Mouse (Mus musculus): ENCODE results near the gene Elp5. TPM values are rescaled to one million over a fixed set of nuclear protein-coding genes. Genes with fewer than 3 reads are reported as not detected.
A peak's percentile ranks its signal among the peaks of the same experiment; 100 is the strongest.

The Elp5 gene
- polyA plus RNA-seq, 1 experiment from 2014 or later, result 129 TPM

DNA sequence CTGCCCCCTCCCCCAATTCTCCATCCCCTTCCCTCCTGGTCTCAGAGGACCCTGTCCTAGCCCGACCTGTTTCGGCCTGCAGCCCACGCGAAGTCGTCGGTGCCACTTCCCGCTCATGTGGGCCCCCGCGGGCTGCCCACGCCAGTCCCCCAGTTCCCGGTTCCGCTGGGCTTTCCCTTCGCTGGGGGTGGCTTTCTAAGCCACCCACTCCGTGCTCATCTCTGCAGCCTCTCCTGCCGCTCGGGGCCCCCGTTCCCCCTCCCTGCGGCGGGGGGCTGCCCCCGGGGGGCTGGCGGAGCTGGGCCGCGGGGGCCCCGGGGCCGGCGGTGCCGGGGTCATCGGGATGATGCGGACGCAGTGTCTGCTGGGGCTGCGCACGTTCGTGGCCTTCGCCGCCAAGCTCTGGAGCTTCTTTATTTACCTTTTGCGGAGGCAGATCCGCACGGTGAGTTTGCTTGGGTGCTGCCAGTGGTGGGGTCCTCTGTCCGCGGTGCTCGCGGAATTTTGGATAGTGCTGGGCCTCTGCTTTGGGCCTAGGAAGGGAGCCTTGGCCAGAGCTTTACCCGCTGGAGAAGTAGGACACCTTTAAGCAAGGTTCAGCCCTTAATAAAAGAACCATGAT is 1.1 kb downstream of the Elp5 start, which contains the start of gene Ctdnep1:
Ctdnep1 (plus strand) TSS at position 16 of the 622 bp plus-strand sequence.
- Histone ChIP-seq H3K4me3 (replicated peaks) (peak within 1 kb of the TSS; percentile 100), H3K36me3 (replicated peaks) (peaks cover 45% of the 10 kb centered on the region), H3K4me2 (peak within 1 kb of the TSS; percentile 93), H3K4me1 (peaks cover 34% of the 10 kb centered on the region), H3K9me3 (no peaks in the 10 kb centered on the region), H3K27me3 (no peaks in the 10 kb centered on the region), H3K27ac (peak within 1 kb of the TSS; percentile 100), H3K9ac (peak within 1 kb of the TSS; percentile 100)
- WGBS, result under 1% methylated on average over 43 of the region's 43 CpGs
- ATAC-seq (ENCODE audit: low FRiP score), result peak; percentile 63

DNA sequence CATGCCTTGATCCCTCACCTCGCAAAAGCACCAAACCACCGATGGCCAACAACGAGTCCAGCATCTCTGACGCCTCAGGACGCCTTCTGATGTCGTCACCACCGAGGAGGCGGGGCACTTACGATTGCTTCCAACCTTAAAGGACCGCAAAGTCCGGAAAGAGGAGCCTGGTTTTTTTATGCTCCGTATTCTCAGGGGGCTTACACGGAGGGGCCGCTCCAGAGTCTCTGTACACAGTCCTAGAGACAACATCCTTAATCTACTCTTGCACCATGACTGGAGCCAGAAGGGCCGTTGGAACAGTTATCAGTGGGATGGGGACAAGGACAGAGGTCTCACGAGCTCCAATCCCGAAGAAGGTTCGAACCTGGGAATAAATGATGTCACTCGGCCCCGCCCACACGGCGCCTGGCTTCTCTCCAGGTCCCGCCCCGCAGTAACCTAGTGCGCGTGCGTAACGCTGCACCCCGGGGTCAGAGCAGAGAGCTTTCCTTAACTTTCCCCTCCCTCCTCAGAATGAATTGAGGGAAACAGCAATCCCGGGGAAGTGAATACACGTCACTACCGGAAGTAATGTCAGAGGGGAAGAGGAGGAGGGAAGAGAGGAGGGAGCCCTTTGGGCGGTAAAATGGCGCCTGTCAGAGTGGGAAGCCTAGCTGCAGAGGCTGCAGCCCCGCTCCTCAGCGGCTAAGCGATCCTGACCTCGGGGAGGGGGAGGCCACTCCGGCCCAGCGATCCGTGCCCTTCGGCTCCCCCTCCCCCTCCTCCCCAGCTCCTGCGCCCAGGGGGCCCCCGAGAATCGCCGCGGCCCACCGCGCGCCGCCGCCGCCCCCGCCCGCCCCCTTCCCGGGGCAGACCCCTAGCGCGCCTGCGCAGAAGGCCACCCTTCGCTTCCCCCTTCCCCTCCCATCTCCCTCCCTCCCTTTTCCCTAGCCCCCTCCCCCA is 1.8 kb downstream of the Elp5 start:
- peak overlapping the region; percentile 93 for H3K4me2 ChIP-seq
- peak overlapping the region; percentile 100 for H3K27ac ChIP-seq
- under 1% methylated on average over 40 of the region's 60 CpGs for WGBS
- peak overlapping the region; percentile 100 for H3K4me3 ChIP-seq (replicated peaks)
- H3K9me3 ChIP-seq, result no peaks in the 10 kb centered on the region
- ATAC-seq (ENCODE audit: low FRiP score), result peak; percentile 93
- peak overlapping the region; percentile 100 for H3K9ac ChIP-seq
- peaks cover 47% of the 10 kb centered on the region for H3K36me3 ChIP-seq (replicated peaks)
- no peaks in the 10 kb centered on the region for H3K27me3 ChIP-seq
- peaks cover 34% of the 10 kb centered on the region for H3K4me1 ChIP-seq

GRCm38 (mm10) chr11:69979827-69980195 is 2.5 kb downstream of the Elp5 start:
- ATAC-seq (ENCODE audit: low FRiP score), result no peak
- WGBS, result 3% methylated on average over 16 of the region's 16 CpGs
- no peaks in the 10 kb centered on the region for H3K9me3 ChIP-seq
- H3K4me2 ChIP-seq, result peak overlapping the region; percentile 93
- H3K9ac ChIP-seq, result peak overlapping the region; percentile 78
- H3K36me3 ChIP-seq (replicated peaks), result peaks cover 47% of the 10 kb centered on the region
- peaks cover 34% of the 10 kb centered on the region for H3K4me1 ChIP-seq
- no peaks in the 10 kb centered on the region for H3K27me3 ChIP-seq
- H3K4me3 ChIP-seq (replicated peaks), result peak overlapping the region; percentile 100
- H3K27ac ChIP-seq, result peak overlapping the region; percentile 100

- Histone ChIP-seq H3K9me3 (no peaks in the 10 kb centered on the region), H3K27ac (no peak overlapping the region), H3K4me2 (no peak overlapping the region), H3K4me1 (peaks cover 9% of the 10 kb centered on the region), H3K4me3 (replicated peaks) (no peak overlapping the region), H3K27me3 (no peaks in the 10 kb centered on the region), H3K9ac (no peak overlapping the region), H3K36me3 (replicated peaks) (peaks cover 68% of the 10 kb centered on the region)
- ATAC-seq (ENCODE audit: low FRiP score), result no peak
- 89% methylated on average over 4 of the region's 4 CpGs for WGBS
These were observed 6.0 kb downstream of the Elp5 start for GRCm38 (mm10) chr11:69976271-69976670.

DNA sequence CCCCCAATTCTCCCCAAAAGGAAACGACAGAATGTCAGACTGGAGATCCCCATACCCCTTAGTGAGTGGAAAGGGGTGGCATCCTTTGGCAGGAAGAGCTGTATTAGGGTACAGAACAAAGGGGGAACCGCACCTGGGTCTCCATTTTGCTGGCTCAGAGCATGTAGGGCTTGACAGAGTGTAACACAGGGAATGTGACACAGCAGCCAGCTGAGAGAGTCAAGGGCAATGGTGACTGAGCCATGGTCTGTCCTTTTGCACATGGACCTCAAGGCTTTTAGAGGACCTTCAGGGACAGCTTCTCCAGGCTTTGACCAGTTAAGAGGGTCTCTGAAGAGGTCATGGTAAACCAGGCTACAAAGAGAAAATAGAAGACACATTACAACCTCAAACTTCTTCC is 7.4 kb downstream of the Elp5 start:
- WGBS, result 94% methylated on average over 2 of the region's 2 CpGs
- no peak overlapping the region for H3K9ac ChIP-seq
- no peak for ATAC-seq (ENCODE audit: low FRiP score)
- no peaks in the 10 kb centered on the region for H3K27me3 ChIP-seq
- no peak overlapping the region for H3K4me3 ChIP-seq (replicated peaks)
- no peak overlapping the region for H3K27ac ChIP-seq
- peaks cover 78% of the 10 kb centered on the region for H3K36me3 ChIP-seq (replicated peaks)
- H3K4me2 ChIP-seq, result no peak overlapping the region
- peaks cover 9% of the 10 kb centered on the region for H3K4me1 ChIP-seq
- H3K9me3 ChIP-seq, result no peaks in the 10 kb centered on the region

DNA sequence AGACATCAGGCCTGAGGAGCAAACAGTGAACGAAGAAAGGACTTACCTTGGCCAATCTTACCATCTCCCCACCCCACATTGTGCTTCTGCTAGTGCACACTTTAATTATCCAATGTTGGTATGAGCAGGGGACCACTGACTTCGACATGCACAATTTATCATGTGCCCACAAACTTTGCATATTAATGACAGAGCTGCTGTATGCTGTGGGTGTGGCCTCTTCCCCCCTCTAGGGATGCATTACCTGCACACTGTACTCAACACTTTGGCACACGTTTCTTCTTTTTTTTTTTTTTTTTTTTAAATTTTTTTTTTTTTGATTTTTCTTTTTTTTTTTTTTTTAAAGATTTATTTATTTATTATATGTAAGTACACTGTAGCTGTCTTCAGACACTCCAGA is 11.5 kb downstream of the Elp5 start:
- no peak for ATAC-seq (ENCODE audit: low FRiP score)
- H3K4me1 ChIP-seq, result peaks cover 11% of the 10 kb centered on the region
- no peak overlapping the region for H3K4me3 ChIP-seq (replicated peaks)
- H3K27ac ChIP-seq, result no peak overlapping the region
- H3K4me2 ChIP-seq, result no peak overlapping the region
- no peak overlapping the region for H3K9ac ChIP-seq
- H3K36me3 ChIP-seq (replicated peaks), result peaks cover 72% of the 10 kb centered on the region
- WGBS, result 88% methylated on average over 3 of the region's 3 CpGs
- H3K27me3 ChIP-seq, result peaks cover 26% of the 10 kb centered on the region
- no peaks in the 10 kb centered on the region for H3K9me3 ChIP-seq

GRCm38 (mm10) chr11:69970222-69970621 is 12.1 kb downstream of the Elp5 start:
- H3K4me1 ChIP-seq, result peaks cover 11% of the 10 kb centered on the region
- H3K9me3 ChIP-seq, result no peaks in the 10 kb centered on the region
- peaks cover 67% of the 10 kb centered on the region for H3K36me3 ChIP-seq (replicated peaks)
- no peak overlapping the region for H3K27ac ChIP-seq
- H3K9ac ChIP-seq, result no peak overlapping the region
- WGBS, result 88% methylated on average over 6 of the region's 6 CpGs
- H3K27me3 ChIP-seq, result peaks cover 32% of the 10 kb centered on the region
- H3K4me2 ChIP-seq, result no peak overlapping the region
- H3K4me3 ChIP-seq (replicated peaks), result no peak overlapping the region
- ATAC-seq (ENCODE audit: low FRiP score), result no peak

GRCm38 (mm10) chr11:69968793-69969192 is 13.5 kb downstream of the Elp5 start:
- WGBS, result 83% methylated on average over 4 of the region's 4 CpGs
- Histone ChIP-seq H3K27me3 (peaks cover 46% of the 10 kb centered on the region), H3K9me3 (no peaks in the 10 kb centered on the region), H3K4me1 (peaks cover 11% of the 10 kb centered on the region), H3K4me3 (replicated peaks) (no peak overlapping the region), H3K27ac (no peak overlapping the region), H3K36me3 (replicated peaks) (peaks cover 53% of the 10 kb centered on the region), H3K4me2 (no peak overlapping the region), H3K9ac (no peak overlapping the region)
- ATAC-seq (ENCODE audit: low FRiP score), result no peak

- H3K4me2 ChIP-seq, result peak overlapping the region; percentile 46
- ATAC-seq (ENCODE audit: low FRiP score), result no peak
- H3K4me1 ChIP-seq, result peaks cover 11% of the 10 kb centered on the region
- peaks cover 63% of the 10 kb centered on the region for H3K27me3 ChIP-seq
- H3K36me3 ChIP-seq (replicated peaks), result peaks cover 35% of the 10 kb centered on the region
- no peak overlapping the region for H3K9ac ChIP-seq
- H3K27ac ChIP-seq, result no peak overlapping the region
- 42% methylated on average over 17 of the region's 17 CpGs for WGBS
- H3K4me3 ChIP-seq (replicated peaks), result peak overlapping the region; percentile 31
- H3K9me3 ChIP-seq, result no peaks in the 10 kb centered on the region
These were observed 15.3 kb downstream of the Elp5 start for GRCm38 (mm10) chr11:69966860-69967517.

DNA sequence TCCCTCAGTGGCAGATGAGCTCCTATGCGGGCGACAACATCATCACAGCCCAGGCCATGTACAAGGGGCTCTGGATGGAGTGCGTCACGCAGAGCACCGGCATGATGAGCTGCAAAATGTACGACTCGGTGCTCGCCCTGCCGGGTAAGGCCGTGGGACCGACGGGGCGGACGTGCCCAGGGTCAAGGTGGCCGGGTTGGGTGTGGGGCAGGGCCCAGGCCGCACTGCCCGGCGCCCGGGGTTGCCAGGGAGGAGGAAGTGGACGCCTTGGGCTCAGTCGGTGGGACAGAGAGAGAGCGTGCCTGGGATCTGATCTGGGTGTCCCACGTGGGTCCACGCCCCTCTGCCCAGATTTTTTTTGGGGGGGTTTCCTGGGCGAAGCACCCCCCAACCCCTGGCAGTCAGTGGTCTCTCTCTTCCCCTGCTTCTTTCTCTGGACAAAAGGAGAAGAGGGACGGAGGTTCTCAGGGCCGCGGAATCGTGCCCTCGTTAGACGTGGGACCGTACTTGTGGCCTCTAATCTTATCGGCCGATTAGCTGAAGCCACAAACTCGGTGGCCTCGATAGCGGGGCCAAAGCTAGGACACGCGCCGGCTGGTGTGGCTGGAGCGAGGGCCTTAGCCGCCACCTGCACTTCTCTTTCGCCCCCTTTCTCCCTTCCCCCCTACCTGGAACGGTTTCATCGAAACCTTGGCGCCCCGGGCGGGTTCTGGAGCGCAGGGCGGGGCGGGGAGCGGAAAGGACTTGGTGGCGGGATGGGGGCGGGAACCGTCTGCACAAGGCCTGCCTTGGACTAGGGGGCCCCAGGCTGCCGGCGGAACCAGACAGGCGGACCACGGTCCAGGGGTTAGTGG is 16.1 kb downstream of the Elp5 start:
- Histone ChIP-seq H3K4me1 (peaks cover 11% of the 10 kb centered on the region), H3K4me3 (replicated peaks) (peak overlapping the region; percentile 31), H3K9me3 (no peaks in the 10 kb centered on the region), H3K36me3 (replicated peaks) (peaks cover 28% of the 10 kb centered on the region), H3K9ac (no peak overlapping the region; the same call in 1 of the 2 replicates), H3K4me2 (peak overlapping the region; percentile 46), H3K27ac (no peak overlapping the region), H3K27me3 (peaks cover 69% of the 10 kb centered on the region)
- ATAC-seq (ENCODE audit: low FRiP score), result no peak
- 2% methylated on average over 58 of the region's 59 CpGs for WGBS

- Histone ChIP-seq H3K4me1 (peaks cover 11% of the 10 kb centered on the region), H3K9me3 (no peaks in the 10 kb centered on the region), H3K27me3 (peaks cover 75% of the 10 kb centered on the region), H3K27ac (no peak overlapping the region), H3K4me2 (peak overlapping the region; percentile 46), H3K4me3 (replicated peaks) (peak overlapping the region; percentile 31), H3K9ac (no peak overlapping the region), H3K36me3 (replicated peaks) (peaks cover 23% of the 10 kb centered on the region)
- WGBS, result 1% methylated on average over 49 of the region's 49 CpGs
- no peak for ATAC-seq (ENCODE audit: low FRiP score)
These were observed 16.9 kb downstream of the Elp5 start for GRCm38 (mm10) chr11:69965271-69966005.

Measured in forebrain, embryonic 12.5 days (tissue).